ENCODE assay signal across 18 mouse cellular contexts in genomic region chr4:138147176-138147575, GRCm38 (mm10).
"Had no signal": no experiment of that assay in that cellular context is flagged by ENCODE, and none has a peak within 500 bp of the region (broad histone marks: within the 10 kb centered on the region; RNA-seq: fewer than 3 reads in every experiment).

No protein-coding gene starts in this region.

- ATAC-seq: hindbrain, postnatal 0 days; inflammation-experienced regulatory T-cells, adult 6 months; intestine, embryonic 15.5 days; intestine, postnatal 0 days; liver, embryonic 12.5 days had no signal

- DNase-seq: gastrocnemius, adult 2 months; gastrocnemius, postnatal 10 days; gastrocnemius, postnatal 25 days; heart, adult 18-20 months; heart, postnatal 14 days; heart, postnatal 36 days; kidney, adult 18-20 months; kidney, adult 8-10 months; kidney, postnatal 10 days; kidney, postnatal 25 days; kidney, postnatal 4 days; layer of hippocampus, postnatal 36 days; left cerebral cortex, postnatal 4 days had no signal
